Mouse (Mus musculus): Measurements from ENCODE around the gene Ntsr1. TPM values are rescaled to one million over a fixed set of nuclear protein-coding genes. Genes with fewer than 3 reads are reported as not detected.
A peak's percentile ranks its signal among the peaks of the same experiment; 100 is the strongest.

Gene Ntsr1
- total RNA-seq, 1 experiment from 2014 or later: not detected

- DNase-seq: no peak
Observed at GRCm38 (mm10) chr2:180562146-180562545, 62.4 kb downstream of the Ntsr1 start.

GRCm38 (mm10) chr2:180563296-180563695, 63.5 kb downstream of the Ntsr1 start:
- DNase-seq: no peak

GRCm38 (mm10) chr2:180563841-180564240, 64.1 kb downstream of the Ntsr1 start:
- no peak for DNase-seq

GRCm38 (mm10) chr2:180566240-180566913, 66.6 kb downstream of the Ntsr1 start:
- peak; percentile 81 for DNase-seq

GRCm38 (mm10) chr2:180569028-180569643, 69.4 kb downstream of the Ntsr1 start:
- peak; percentile 80 for DNase-seq

- DNase-seq: no peak
Observed at GRCm38 (mm10) chr2:180576482-180576881, 76.7 kb downstream of the Ntsr1 start.

- peak; percentile 82 for DNase-seq
Observed at GRCm38 (mm10) chr2:180578686-180579085, 78.9 kb downstream of the Ntsr1 start.

- peak; percentile 48 for DNase-seq
Observed at GRCm38 (mm10) chr2:180581002-180581401, 81.2 kb downstream of the Ntsr1 start, which contains the start of gene Mrgbp. Gene Mrgbp (plus strand): TSS chr2:180581304.

- peak; percentile 99 for DNase-seq
Observed at GRCm38 (mm10) chr2:180582481-180583153, 82.8 kb downstream of the Ntsr1 start.

GRCm38 (mm10) chr2:180583154-180583507, 83.4 kb downstream of the Ntsr1 start:
- DNase-seq: no peak

- no peak for DNase-seq
Observed at GRCm38 (mm10) chr2:180588736-180589122, 89.0 kb downstream of the Ntsr1 start.

GRCm38 (mm10) chr2:180589123-180589831, 89.5 kb downstream of the Ntsr1 start, which contains the start of gene Ogfr:
Gene Ogfr (plus strand): TSS chr2:180589245.
- peak; percentile 90 for DNase-seq

Other genes starting within 250 kb of the Ntsr1 start
- 787 and 921 TPM in 2 replicates for gene Rps21, start 242.6 kb upstream of the Ntsr1 start, total RNA-seq (2021)
- gene Cables2, start 226.5 kb upstream of the Ntsr1 start, total RNA-seq (2021): 17.8 and 18.4 TPM in 2 replicates
- not detected in 2 replicates for gene Rbbp8nl, start 210.1 kb upstream of the Ntsr1 start, total RNA-seq (2021)
- 0.15 and 0.26 TPM in 2 replicates for gene Gata5, start 165.3 kb upstream of the Ntsr1 start, total RNA-seq (2021)
- gene Slco4a1, start 43.7 kb upstream of the Ntsr1 start, total RNA-seq (2021): 7.0 and 7.1 TPM in 2 replicates
- gene Mrgbp, start 81.3 kb downstream of the Ntsr1 start, total RNA-seq (2021): 19.5 and 21.7 TPM in 2 replicates
- gene Ogfr, start 89.3 kb downstream of the Ntsr1 start, total RNA-seq (2021): 46.0 and 50.1 TPM in 2 replicates
- 0.44 and 1.1 TPM in 2 replicates for gene Col9a3, start 97.8 kb downstream of the Ntsr1 start, total RNA-seq (2021)
- 0.15 TPM in 1 of 2 replicates, not detected in the other for gene Tcfl5, start 142.7 kb downstream of the Ntsr1 start, total RNA-seq (2021)
- gene Dido1, start 210.0 kb downstream of the Ntsr1 start, total RNA-seq (2021): 49.3 and 54.1 TPM in 2 replicates
- gene Gid8, start 210.1 kb downstream of the Ntsr1 start, total RNA-seq (2021): 62.9 and 65.5 TPM in 2 replicates
- gene Slc17a9, start 225.3 kb downstream of the Ntsr1 start, total RNA-seq (2021): 1.2 and 2.5 TPM in 2 replicates

Data from adrenal gland, postnatal 14 days (tissue).